Mouse (Mus musculus) fat pad, adult 2 months (tissue): ENCODE data around the gene Cngb1.
A peak's percentile ranks its signal among the peaks of the same experiment; 100 is the strongest.

Experiments used
- DNase-seq: peaks from one replicate; pipeline ENCODE4 v3.0.0-alpha.2; 2011; ENCODE audit warnings: low read depth, low spot score; ENCODE audit errors: extremely low read depth

Cngb1 gene

GRCm38 (mm10) chr8:95202056-95202570 is 104.3 kb downstream of the Cngb1 start:
- DNase-seq = no peak

- DNase-seq = no peak
Observed at GRCm38 (mm10) chr8:95201491-95201890, 104.9 kb downstream of the Cngb1 start.

- DNase-seq = peak; percentile 92
Observed at GRCm38 (mm10) chr8:95200001-95200405, 106.4 kb downstream of the Cngb1 start.

GRCm38 (mm10) chr8:95195728-95196127 is 110.7 kb downstream of the Cngb1 start:
- DNase-seq = no peak

GRCm38 (mm10) chr8:95191497-95192175 is 114.7 kb downstream of the Cngb1 start:
- no peak for DNase-seq
